8 mouse cellular contexts compared by ENCODE assay signal in the genomic region with DNA sequence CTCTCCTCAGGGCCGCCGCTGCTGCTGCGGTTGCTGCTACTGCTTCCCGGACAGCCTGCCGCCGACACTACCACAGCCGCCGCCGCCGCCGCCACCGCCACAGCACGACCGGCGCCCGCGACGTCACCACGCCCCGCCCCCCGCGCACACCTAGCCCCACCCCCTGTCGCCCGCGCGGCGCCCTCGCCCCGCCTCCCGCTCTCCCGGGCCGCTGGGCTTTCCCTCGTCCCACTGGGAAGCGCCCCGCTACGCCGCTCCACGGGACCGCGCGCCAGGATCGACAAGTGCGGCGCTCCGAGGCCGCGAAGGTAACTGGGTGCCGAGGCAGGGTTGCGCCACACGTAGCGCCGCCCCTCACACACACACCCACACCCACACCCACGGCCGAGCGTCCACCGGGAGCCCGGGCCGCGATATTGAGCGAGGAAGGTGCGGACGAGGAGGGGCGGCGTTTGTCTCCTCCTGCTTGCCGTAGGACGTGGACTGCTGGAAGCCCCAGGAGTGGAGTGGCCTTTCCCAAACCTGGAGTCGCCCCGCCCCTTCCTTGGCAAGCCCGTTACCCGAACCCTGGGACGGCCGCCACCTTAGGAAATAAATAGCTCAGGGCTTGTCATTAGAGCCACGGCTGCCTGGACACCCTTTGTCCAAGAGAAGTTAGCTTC. TPM values are rescaled to one million over a fixed set of nuclear protein-coding genes. Genes with fewer than 3 reads are reported as not detected.
DNase-seq lines count a peak whose midpoint lies in the region; ATAC-seq lines count a peak whose summit lies in the region.

A gene (minus strand): TSS at position 134 of the 662 bp plus-strand sequence.

- 1% methylated on average over 47 of the region's 73 CpGs for WGBS in heart, embryonic 14.5 days
- WGBS in liver, embryonic 13.5 days (ENCODE audit: insufficient replicate concordance) = under 1% methylated on average over 65 of the region's 73 CpGs
- under 1% methylated on average over 60 of the region's 73 CpGs for WGBS in stomach, embryonic 16.5 days

- peak within 1 kb of the TSS; percentile 92 to 97 for H3K4me3 ChIP-seq in heart, embryonic 14.5 days (ENCODE audit: control insufficient read depth in 1 of 2, insufficient read depth in 1 of 2, low read depth in 1 of 2, low read length in 2 of 2)
- H3K4me3 ChIP-seq in liver, embryonic 13.5 days (replicated peaks) = peak within 1 kb of the TSS; percentile 91
- H3K4me3 ChIP-seq in stomach, embryonic 16.5 days (replicated peaks; ENCODE audit: low read length) = peak within 1 kb of the TSS; percentile 81

- H3K36me3 ChIP-seq in heart, embryonic 14.5 days (ENCODE audit: control insufficient read depth, insufficient read depth, low read length) = no peaks in the 10 kb centered on the region
- no peaks in the 10 kb centered on the region for H3K36me3 ChIP-seq in liver, embryonic 13.5 days
- no peaks in the 10 kb centered on the region for H3K36me3 ChIP-seq in stomach, embryonic 16.5 days (ENCODE audit: control insufficient read depth, insufficient read depth, low read length)

- peak within 1 kb of the TSS; percentile 92 for H3K9ac ChIP-seq in heart, embryonic 14.5 days (ENCODE audit: low read length)
- peak within 1 kb of the TSS; percentile 95 for H3K9ac ChIP-seq in liver, embryonic 13.5 days
- H3K9ac ChIP-seq in stomach, embryonic 16.5 days (ENCODE audit: low read length) = peak within 1 kb of the TSS; percentile 90

- peak; percentile 81 for DNase-seq in c-Kit-negative CD71-positive TER-119-positive erythroid progenitor cells, embryonic 14.5 days (ENCODE audit: low read depth, low spot score)
- DNase-seq in fibroblast of lung, adult 2 months (ENCODE audit: low read depth) = peak; percentile 80
- DNase-seq in kidney, postnatal 14 days = peak; percentile 97
- DNase-seq in liver, embryonic 13.5 days = peak; percentile 78
- DNase-seq in neural tube, embryonic 10.5 days (ENCODE audit: extremely low spot score, low spot score) = peak; percentile 95

- H3K4me1 ChIP-seq in heart, embryonic 14.5 days (ENCODE audit: control insufficient read depth in 2 of 2, insufficient read depth in 2 of 2, low read length in 2 of 2) = peaks cover 3 to 16% of the 10 kb centered on the region in 2 experiments; a peak in 2 of 4 replicates
- peaks cover 22% of the 10 kb centered on the region for H3K4me1 ChIP-seq in liver, embryonic 13.5 days (replicated peaks)
- peaks cover 12% of the 10 kb centered on the region for H3K4me1 ChIP-seq in stomach, embryonic 16.5 days (ENCODE audit: control insufficient read depth, insufficient read depth, low read length)

- H3K9me3 ChIP-seq in heart, embryonic 14.5 days (ENCODE audit: control insufficient read depth, low read length) = no peaks in the 10 kb centered on the region
- H3K9me3 ChIP-seq in liver, embryonic 13.5 days (replicated peaks) = no peaks in the 10 kb centered on the region
- H3K9me3 ChIP-seq in stomach, embryonic 16.5 days (replicated peaks; ENCODE audit: control insufficient read depth, low read length) = no peaks in the 10 kb centered on the region

- H3K4me2 ChIP-seq in heart, embryonic 14.5 days (ENCODE audit: low read length) = peak within 1 kb of the TSS; percentile 76
- H3K4me2 ChIP-seq in liver, embryonic 13.5 days = peak within 1 kb of the TSS; percentile 96
- peak within 1 kb of the TSS; percentile 76 for H3K4me2 ChIP-seq in stomach, embryonic 16.5 days (ENCODE audit: low read depth, low read length)

- H3K27me3 ChIP-seq in heart, embryonic 14.5 days (ENCODE audit: control insufficient read depth, insufficient read depth, low read length) = no peaks in the 10 kb centered on the region
- H3K27me3 ChIP-seq in liver, embryonic 13.5 days = no peaks in the 10 kb centered on the region
- no peaks in the 10 kb centered on the region for H3K27me3 ChIP-seq in stomach, embryonic 16.5 days (ENCODE audit: control insufficient read depth, insufficient read depth, low read length)

- peak; percentile 82 for ATAC-seq in CD4-positive, CD25-positive, alpha-beta regulatory T cell, adult 4 months
- ATAC-seq in heart, embryonic 14.5 days (ENCODE audit: insufficient number of reproducible peaks, insufficient read depth, low FRiP score, low read depth) = peak; percentile 96
- peak; percentile 91 for ATAC-seq in liver, embryonic 13.5 days (ENCODE audit: low read depth)
- peak; percentile 97 for ATAC-seq in stomach, embryonic 16.5 days (ENCODE audit: insufficient read depth, low FRiP score)

- peak within 1 kb of the TSS; percentile 97 to 99 for H3K27ac ChIP-seq in heart, embryonic 14.5 days (replicated peaks in 1 of 2; ENCODE audit: control insufficient read depth in 1 of 2, insufficient read depth in 1 of 2, low read depth in 2 of 2, low read length in 2 of 2)
- peak within 1 kb of the TSS; percentile 88 for H3K27ac ChIP-seq in liver, embryonic 13.5 days
- H3K27ac ChIP-seq in stomach, embryonic 16.5 days (ENCODE audit: low read length) = peak within 1 kb of the TSS; percentile 97

RNA-seq across cellular contexts. Expression of the gene that starts here (rescaled TPM):
- 1 to 10 TPM; 6.7 to 7.0 TPM for polyA plus RNA-seq in CD4-positive, CD25-positive, alpha-beta regulatory T cell, adult 4 months (2017; shearing (Covaris generic))
- polyA plus RNA-seq in heart, embryonic 14.5 days (2014; fragmentation: Nextera tagmentation; extraction: Ambion mirVana) = 20.0 and 21.7 TPM in 2 replicates
- polyA plus RNA-seq in liver, embryonic 13.5 days (2015; fragmentation: Nextera tagmentation; extraction: Ambion mirVana) = 3.9 TPM in 2 replicates
- 11.0 and 12.6 TPM in 2 replicates for polyA plus RNA-seq in stomach, embryonic 16.5 days (2015; fragmentation: Nextera tagmentation; extraction: Ambion mirVana)

Comparison
In these comparisons a context has a peak if more than half of its experiments do, and no peak if none do; other contexts are left out.
1. Peak in every context shown above with its lines: DNase-seq, ATAC-seq, H3K4me3 ChIP-seq and H3K27ac ChIP-seq.